Mouse (Mus musculus): ENCODE results near the gene Dyrk1a. TPM values are rescaled to one million over a fixed set of nuclear protein-coding genes. Genes with fewer than 3 reads are reported as not detected.

Dyrk1a gene
- total RNA-seq, 2 experiments from 2014 or later: 89.7 to 94.6 TPM

DNA sequence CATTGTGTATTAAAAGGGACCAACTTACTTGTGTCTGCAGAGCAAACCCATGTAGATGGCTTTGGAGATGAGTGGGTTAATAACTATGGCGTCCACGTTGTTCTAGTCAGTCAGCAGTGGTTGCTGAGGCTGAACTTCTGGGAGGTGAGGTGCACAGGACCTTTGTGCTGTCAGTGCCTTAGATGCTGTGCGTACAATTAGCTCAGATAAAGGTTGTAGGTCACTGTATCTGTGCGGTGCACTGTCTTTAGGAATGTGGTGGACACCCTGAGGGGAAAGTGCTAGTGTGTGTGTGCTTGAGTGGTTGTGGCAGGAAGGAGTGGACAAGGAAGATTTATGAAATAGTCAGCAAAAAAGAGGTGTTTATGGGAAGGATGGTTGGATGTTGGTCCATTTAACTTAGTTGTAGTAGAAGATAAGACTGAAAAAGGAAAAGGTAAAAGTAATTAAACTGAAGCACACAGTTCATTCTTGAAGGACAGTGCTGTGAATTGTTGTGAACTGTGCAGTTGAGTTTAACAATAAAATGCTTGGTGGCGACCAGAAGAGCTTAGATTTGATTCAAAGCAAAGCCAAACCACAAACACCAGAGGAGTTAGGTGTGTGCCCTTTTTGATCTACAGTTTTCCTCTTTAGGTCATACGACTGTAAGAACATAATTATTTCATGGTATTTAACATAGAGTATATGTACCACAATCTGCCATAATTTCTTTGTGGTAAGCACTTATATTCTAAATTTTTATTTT is 30.3 kb downstream of the Dyrk1a start:
- Histone ChIP-seq H3K4me3 (no peak overlapping the region), H3K27ac (no peak overlapping the region)
- TF ChIP-seq CTCF (IDR thresholded peaks at IDR 0.05): no peak
- DNase-seq (ENCODE audit: extremely low spot score in 1 of 2, low spot score in 2 of 2): no peak
- intact Hi-C loops (cut with DNase I): loop anchor here (2.0 kb wide), 1 partner anchor 29 kb away; the partner anchor contains the start of gene Dyrk1a

DNA sequence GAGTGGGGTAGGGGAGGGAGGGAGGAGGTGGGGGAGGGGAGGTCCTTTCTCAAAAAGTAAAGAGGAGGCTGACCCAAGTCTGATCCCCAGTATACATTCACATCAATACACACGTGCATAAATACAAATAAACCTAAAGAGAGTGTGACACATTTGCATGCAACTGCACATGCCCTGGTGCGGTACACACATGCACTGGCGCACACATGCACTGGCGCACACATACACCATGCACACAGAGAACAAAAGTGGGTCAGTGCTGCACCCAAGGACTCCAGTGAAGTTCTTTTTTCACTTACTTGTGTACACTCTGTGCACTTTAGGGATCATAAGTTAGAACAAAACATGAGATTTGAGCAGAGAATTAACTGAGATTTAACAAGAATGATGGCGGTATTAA is 31.3 kb downstream of the Dyrk1a start:
- no peak for DNase-seq (ENCODE audit: extremely low spot score in 1 of 2, low spot score in 2 of 2)
- intact Hi-C loops (cut with DNase I): loop anchor here (2.0 kb wide), 1 partner anchor 30 kb away; the partner anchor contains the start of gene Dyrk1a
- H3K4me3 ChIP-seq: no peak overlapping the region
- peak overlapping the region; percentile 44 for H3K27ac ChIP-seq
- TF ChIP-seq CTCF (IDR thresholded peaks at IDR 0.05): no peak

DNA sequence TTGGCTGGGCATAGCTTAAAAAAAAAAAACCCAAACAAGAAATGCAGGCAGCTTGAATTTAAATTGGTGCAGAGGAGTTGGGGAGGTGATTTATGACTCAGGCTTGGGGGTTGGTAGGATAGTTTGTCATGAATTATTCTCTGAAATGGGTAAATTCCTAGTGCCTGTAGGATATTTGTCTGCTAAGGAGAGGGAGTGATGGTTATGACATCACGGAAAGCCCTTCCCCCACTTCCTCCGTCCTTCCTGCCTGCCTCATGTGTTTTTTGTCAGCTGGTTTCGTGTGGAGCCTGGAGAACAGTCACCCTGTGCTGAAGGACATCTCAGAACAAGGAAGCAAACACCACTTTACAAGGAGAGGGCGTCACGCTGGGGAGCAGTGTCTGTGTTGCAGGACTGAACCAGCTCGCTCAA is 31.7 kb downstream of the Dyrk1a start:
- Histone ChIP-seq H3K4me3 (no peak overlapping the region), H3K27ac (peak overlapping the region; percentile 44)
- peak; percentile 43 to 51 for DNase-seq (ENCODE audit: extremely low spot score in 1 of 2, low spot score in 2 of 2)
- intact Hi-C loops (cut with DNase I): loop anchor here (2.0 kb wide), 1 partner anchor 31 kb away; the partner anchor contains the start of gene Dyrk1a
- TF ChIP-seq CTCF (IDR thresholded peaks at IDR 0.05): no peak

DNA sequence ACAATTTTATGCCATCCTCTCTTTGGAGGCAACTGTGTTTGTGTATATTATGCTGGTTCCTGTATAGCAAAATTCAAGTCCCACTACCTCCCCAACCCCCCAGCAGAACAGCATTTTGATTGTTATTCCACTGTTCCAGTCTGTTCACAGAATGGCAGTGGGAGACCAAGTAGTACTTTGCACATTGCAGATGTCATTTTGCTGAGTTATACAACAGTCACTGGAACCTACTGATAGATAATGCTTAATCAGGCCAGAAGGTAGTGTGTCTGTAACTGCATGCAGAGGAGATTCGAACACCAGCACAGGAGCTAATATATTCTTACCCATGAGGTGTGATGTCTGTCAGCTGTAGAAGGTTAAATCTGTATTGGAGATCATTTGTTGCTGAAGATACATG is 32.4 kb downstream of the Dyrk1a start:
- DNase-seq (ENCODE audit: extremely low spot score in 1 of 2, low spot score in 2 of 2): no peak
- H3K27ac ChIP-seq: peak overlapping the region; percentile 19; the same call in 1 of the 2 replicates
- intact Hi-C loops (cut with DNase I): no loop called here
- no peak overlapping the region for H3K4me3 ChIP-seq
- TF ChIP-seq CTCF (IDR thresholded peaks at IDR 0.05): no peak

DNA sequence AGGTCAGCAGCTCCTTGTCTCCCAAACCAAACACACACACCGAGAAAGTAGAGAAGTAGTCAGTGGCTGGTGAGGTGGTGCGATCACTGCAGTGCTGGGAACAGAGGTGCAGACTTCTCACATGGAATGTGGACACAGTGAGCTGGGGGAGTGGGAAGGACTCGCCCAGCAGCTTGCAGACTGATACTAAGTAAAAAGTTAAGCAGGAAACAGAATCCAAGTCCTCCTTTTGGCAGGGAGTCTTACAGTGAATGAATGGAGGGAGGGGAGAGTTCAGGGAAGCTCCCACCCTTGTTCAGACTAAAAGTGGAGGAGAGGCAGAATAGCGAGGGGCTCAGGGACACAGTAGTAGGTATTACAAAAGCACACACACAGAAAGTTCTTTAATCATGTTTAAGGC is 32.9 kb downstream of the Dyrk1a start:
- no peak overlapping the region for H3K4me3 ChIP-seq
- TF ChIP-seq CTCF (IDR thresholded peaks at IDR 0.05): no peak
- intact Hi-C loops (cut with DNase I): no loop called here
- H3K27ac ChIP-seq: no peak overlapping the region
- DNase-seq (ENCODE audit: extremely low spot score in 1 of 2, low spot score in 2 of 2): no peak

DNA sequence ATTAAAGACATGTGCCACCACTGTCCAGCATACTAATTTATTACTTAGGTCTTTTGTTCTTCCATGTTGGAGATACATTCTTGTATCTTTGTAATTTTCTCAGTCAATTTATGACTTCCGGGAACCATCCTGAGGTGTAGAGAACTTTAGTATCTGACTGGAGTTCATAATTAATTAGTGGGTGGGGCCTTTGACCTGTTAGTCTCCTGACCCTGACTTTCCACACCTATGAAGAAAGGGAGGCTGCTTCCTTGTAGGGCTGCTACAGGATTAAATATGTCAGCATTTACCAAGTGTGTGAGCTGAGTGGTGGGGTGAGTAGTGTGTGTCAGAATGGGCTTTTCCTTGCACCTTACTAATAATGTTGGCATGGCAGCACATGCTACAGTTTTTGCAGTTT is 36.4 kb downstream of the Dyrk1a start:
- intact Hi-C loops (cut with DNase I): no loop called here
- no peak for DNase-seq (ENCODE audit: extremely low spot score in 1 of 2, low spot score in 2 of 2)
- Histone ChIP-seq H3K27ac (no peak overlapping the region), H3K4me3 (no peak overlapping the region)
- TF ChIP-seq CTCF (IDR thresholded peaks at IDR 0.05): no peak

DNA sequence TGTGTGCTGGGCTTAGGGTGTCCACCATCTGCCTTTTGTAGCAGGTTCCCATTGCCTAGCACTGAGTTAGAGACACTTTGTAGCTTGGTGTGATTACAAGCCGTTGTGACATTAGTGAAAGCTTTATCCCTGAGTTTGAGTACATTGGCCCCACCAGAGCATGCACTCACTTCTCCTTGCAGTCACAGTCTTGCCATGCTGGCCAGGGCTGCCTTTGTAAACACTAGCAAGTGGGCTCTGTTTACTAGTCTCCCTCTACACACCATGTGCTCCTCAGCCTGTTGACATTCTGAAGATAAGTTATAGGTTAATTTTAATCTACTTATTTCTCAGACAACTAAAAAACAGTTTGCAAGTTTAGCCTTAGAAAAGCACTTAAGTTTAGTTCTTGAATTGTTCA is 37.7 kb downstream of the Dyrk1a start:
- Histone ChIP-seq H3K27ac (no peak overlapping the region), H3K4me3 (no peak overlapping the region)
- DNase-seq (ENCODE audit: extremely low spot score in 1 of 2, low spot score in 2 of 2): no peak
- no peak for TF ChIP-seq CTCF (IDR thresholded peaks at IDR 0.05)
- intact Hi-C loops (cut with DNase I): no loop called here

DNA sequence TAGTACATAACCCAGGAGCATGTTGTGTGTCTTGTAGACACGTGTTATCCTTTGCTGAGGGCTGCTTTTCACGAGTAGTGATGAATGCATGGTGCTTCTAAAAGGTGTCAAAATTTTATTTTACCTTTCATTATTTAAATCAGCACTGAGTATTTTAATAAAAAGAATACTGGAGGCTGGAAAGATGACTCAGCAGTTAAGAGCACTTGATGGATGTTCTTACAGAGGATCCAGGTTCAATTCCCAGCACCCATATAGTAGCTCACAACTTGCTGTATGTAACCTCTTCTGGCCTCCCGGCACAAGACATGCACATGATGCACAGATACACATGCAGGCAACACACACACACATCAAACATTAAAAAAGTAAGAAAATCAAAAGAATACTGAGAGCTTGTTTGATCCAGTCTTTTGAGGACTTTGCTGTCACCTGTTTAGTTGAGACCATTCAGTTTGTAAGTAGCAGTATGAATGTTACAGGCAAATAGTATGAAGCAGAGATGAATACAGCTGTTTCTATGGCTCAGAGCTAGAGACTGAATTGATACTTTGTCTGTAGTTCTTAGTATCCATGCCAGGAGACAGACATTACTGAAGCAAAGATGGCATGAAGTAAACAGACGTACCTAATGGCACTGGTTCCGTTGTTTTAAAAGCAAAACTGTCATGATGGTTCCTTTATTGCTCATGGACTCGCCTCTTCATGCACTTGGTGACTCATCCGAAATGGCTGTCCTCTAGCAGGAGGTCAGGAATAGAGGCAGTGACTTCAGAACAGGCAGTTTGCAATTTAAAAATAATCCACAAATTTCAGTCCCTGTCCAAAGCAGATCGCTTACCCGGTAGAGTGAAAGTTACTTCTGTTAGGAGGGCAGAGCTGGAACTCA is 39.1 kb downstream of the Dyrk1a start:
- intact Hi-C loops (cut with DNase I): no loop called here
- no peak for TF ChIP-seq CTCF (IDR thresholded peaks at IDR 0.05)
- no peak for DNase-seq (ENCODE audit: extremely low spot score in 1 of 2, low spot score in 2 of 2)
- Histone ChIP-seq H3K4me3 (no peak overlapping the region), H3K27ac (no peak overlapping the region)

DNA sequence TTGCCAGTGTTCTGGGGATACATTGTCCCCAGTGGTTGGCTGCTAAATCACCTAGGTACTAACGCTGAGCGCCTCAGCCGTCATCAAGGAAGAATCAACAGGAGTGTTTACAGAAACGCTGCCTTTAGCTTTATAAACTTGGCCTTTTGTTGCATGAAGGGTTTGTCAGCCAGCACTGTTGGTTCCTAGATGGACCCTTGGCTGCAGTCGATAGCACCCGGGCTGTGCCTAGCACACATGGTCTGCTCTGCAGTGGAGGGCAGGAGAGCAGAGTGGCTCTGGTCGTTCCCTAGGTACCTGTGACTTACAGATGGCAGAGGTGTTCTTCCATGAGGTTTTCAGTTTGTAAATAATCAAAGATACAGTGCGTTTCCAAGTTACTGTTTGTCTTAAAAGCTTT is 42.8 kb downstream of the Dyrk1a start:
- H3K4me3 ChIP-seq: no peak overlapping the region
- no peak overlapping the region for H3K27ac ChIP-seq
- intact Hi-C loops (cut with DNase I): no loop called here
- no peak for TF ChIP-seq CTCF (IDR thresholded peaks at IDR 0.05)
- no peak for DNase-seq (ENCODE audit: extremely low spot score in 1 of 2, low spot score in 2 of 2)

DNA sequence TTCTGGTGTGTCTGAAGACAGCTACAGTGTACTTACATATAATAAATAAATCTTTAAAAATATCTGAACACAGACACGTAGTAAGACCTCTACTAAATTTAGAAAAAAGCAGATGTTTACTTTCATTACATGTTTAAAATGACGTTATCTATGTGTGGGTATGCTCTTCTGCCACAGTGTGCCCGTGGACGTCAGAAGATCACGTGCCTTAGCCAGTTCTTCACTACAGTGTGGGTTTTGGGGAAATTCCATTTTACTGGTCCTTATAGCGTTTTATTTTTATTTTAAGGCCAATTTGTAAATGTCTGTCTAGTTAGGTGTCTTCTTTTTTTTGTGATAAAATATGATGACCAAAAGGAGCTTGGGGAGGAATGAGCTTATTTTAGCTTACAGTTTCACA is 47.4 kb downstream of the Dyrk1a start:
- DNase-seq (ENCODE audit: extremely low spot score in 1 of 2, low spot score in 2 of 2): no peak
- H3K4me3 ChIP-seq: no peak overlapping the region
- intact Hi-C loops (cut with DNase I): loop anchor here (5.0 kb wide), 1 partner anchor 90 kb away; the partner anchor contains the start of gene Vps26c
- no peak overlapping the region for H3K27ac ChIP-seq
- no peak for TF ChIP-seq CTCF (IDR thresholded peaks at IDR 0.05)

DNA sequence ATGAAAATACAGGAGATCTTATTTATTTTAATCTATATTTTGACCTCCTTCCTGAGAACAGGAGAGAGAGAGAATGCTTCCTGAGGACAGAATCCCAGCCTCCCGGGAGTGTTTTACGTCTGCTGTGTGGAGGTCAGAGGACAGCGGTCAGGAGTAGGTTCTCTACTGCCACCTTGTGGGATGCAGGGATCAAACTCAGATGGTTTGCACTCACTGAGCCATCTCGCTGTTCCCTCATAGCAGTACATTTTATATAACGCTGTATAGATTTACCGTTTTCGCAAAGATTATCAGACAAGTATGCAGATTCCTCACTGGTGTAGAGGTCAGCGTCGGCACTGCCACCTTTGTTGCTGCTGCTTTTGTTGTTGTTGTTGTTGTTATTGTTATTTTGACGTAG is 48.7 kb downstream of the Dyrk1a start:
- intact Hi-C loops (cut with DNase I): loop anchor here (2.0 to 5.0 kb wide), 2 partner anchors 46 to 91 kb away; partner anchors contain the start of gene Vps26c
- Histone ChIP-seq H3K4me3 (no peak overlapping the region), H3K27ac (peak overlapping the region; percentile 54)
- TF ChIP-seq CTCF (IDR thresholded peaks at IDR 0.05): peak; percentile 78
- peak; percentile 35 to 54 for DNase-seq (ENCODE audit: extremely low spot score in 1 of 2, low spot score in 2 of 2)

DNA sequence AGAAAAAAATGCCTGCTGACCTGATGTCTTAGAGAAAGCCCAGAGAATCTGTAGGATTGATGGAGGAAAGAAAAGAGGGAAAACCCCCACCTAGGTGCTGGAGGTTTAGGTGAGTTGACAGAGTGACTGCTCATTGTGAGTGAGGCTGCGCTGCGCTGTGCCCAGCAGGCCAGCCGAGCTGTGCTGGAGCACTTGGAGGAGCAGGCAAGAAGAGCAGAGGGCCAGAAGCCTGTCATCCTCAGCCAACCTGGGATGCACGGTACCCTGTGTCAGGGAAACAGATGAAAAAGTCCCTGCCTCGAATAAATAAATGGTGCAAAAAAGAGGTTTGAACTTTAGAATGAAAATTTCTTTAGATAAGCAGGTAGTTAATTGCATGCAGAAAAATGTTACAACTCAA is 49.5 kb downstream of the Dyrk1a start:
- Histone ChIP-seq H3K4me3 (no peak overlapping the region), H3K27ac (no peak overlapping the region)
- no peak for DNase-seq (ENCODE audit: extremely low spot score in 1 of 2, low spot score in 2 of 2)
- TF ChIP-seq CTCF (IDR thresholded peaks at IDR 0.05): no peak
- intact Hi-C loops (cut with DNase I): loop anchor here (2.0 to 5.0 kb wide), 2 partner anchors 46 to 92 kb away; partner anchors contain the start of gene Vps26c

Data from left cerebral cortex, adult 2 months (tissue).